Mouse (Mus musculus) limb, embryonic 15.5 days (tissue): ENCODE measurements around the gene Tnp2. TPM values are rescaled to one million over a fixed set of nuclear protein-coding genes. Genes with fewer than 3 reads are reported as not detected.
A peak's percentile ranks its signal among the peaks of the same experiment; 100 is the strongest.

Experiments used
- ATAC-seq: fragments of 200-750 bp; cut with Nextera tagmentation; 2 replicates; pipeline ENCODE4 v1.8.0; 2017; ENCODE audit warnings: low read depth, moderate TSS enrichment; ENCODE audit not compliant: insufficient number of reproducible peaks, low FRiP score, low TSS enrichment
- H3K27ac ChIP-seq: fragments of 300-500 bp; sonication (generic); 2 replicates; pipeline ENCODE4 v1.5.1; 2015; ENCODE audit warnings: moderate library complexity, mild to moderate bottlenecking, inconsistent platforms
- H3K27me3 ChIP-seq: fragments of 300-500 bp; sonication (generic); 2 replicates; pipeline ENCODE4 v1.6.1; 2015; ENCODE audit warnings: inconsistent platforms
- H3K36me3 ChIP-seq: fragments of 300-500 bp; sonication (generic); 2 replicates; pipeline ENCODE4 v1.6.1; 2015; ENCODE audit warnings: inconsistent platforms
- H3K4me1 ChIP-seq: fragments of 300-500 bp; sonication (generic); 2 replicates; pipeline ENCODE4 v1.6.1; 2015; ENCODE audit warnings: inconsistent platforms
- H3K4me2 ChIP-seq: fragments of 300-500 bp; sonication (generic); 2 replicates; pipeline ENCODE4 v1.6.1; 2015; ENCODE audit warnings: mild to moderate bottlenecking, inconsistent platforms
- H3K4me3 ChIP-seq: fragments of 300-500 bp; sonication (generic); 2 replicates; pipeline ENCODE4 v1.5.1; 2015; ENCODE audit warnings: mild to moderate bottlenecking, inconsistent platforms
- H3K9ac ChIP-seq: fragments of 300-500 bp; sonication (generic); 2 replicates; pipeline ENCODE4 v1.6.1; 2015; ENCODE audit warnings: inconsistent platforms
- H3K9me3 ChIP-seq: fragments of 300-500 bp; sonication (generic); 2 replicates; pipeline ENCODE4 v1.6.1; 2016; ENCODE audit warnings: inconsistent platforms
- WGBS: fragments of 180-500 bp; shearing (Covaris S2); methylation state at CpG from one replicate; pipeline ENCODE4 v1.1.7; 2015; 5-methylcytosine and 5-hydroxymethylcytosine counted together
- polyA plus RNA-seq: library from polyadenylated mRNA; unstranded; fragments of >200 nt; fragmentation: Nextera tagmentation; extraction: Ambion mirVana; gene quantifications from 2 replicates; pipeline ENCODE4 v1.2.1, GENCODE M21; 2015

The Tnp2 gene
- not detected in 2 replicates for polyA plus RNA-seq

DNA sequence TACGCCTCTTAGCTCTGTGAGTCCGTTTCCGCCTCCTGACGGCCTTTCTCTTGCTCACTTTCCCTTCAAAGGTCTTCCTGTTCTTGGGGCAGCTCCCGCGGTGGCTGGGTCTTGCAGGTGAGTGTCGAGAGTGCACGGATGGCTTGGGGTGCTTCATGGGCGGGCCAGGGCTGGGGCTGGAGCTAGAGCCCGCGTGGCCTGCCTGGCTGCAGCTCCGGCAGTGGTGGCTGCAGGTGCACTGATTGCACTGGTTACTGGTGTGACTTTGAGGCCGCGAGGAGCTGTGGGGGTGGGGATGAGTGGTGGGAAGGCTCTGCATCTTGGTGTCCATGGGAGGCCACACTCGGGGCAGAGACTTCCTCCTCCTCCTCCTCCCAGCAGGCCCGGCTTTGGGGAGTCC is at the start of gene Tnp2:
Tnp2 (minus strand) TSS at position 390 of the 400 bp plus-strand sequence.
- 49% methylated on average over 16 of the region's 16 CpGs for WGBS
- Histone ChIP-seq H3K27ac (peak within 1 kb of the TSS; percentile 100), H3K36me3 (no peaks in the 10 kb centered on the region), H3K9ac (no peak within 1 kb of the TSS), H3K9me3 (no peaks in the 10 kb centered on the region), H3K27me3 (no peaks in the 10 kb centered on the region), H3K4me1 (peaks cover 34% of the 10 kb centered on the region), H3K4me3 (no peak within 1 kb of the TSS), H3K4me2 (no peak within 1 kb of the TSS)
- no peak for ATAC-seq

DNA sequence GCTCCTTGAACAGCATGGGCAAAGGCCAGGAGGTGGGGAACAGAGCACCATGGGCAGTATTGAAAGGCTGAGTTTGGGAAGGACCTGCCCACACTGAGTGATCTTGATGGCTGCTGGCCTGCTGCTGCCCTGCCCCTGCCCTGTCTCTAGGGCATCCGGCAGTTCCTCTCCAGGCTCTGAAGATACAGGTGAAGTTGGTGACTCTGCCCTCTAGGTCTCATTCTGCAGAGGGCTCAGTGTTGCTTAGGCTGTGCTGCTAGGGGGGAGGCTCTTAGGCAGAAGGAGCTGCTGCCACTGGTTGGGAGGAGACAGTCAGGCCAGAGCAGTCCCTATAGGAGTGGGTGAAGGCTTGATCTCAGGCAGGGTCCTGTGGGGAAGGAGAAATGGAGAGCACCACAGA is 49.4 kb upstream of the Tnp2 start:
- no peaks in the 10 kb centered on the region for H3K36me3 ChIP-seq
- no peak for ATAC-seq
- H3K27ac ChIP-seq = peak overlapping the region; percentile 65; the same call in 1 of the 2 replicates
- no peaks in the 10 kb centered on the region for H3K27me3 ChIP-seq
- 95% methylated on average over 1 of the region's 1 CpGs for WGBS
- no peak overlapping the region for H3K4me3 ChIP-seq
- H3K9me3 ChIP-seq = no peaks in the 10 kb centered on the region
- H3K9ac ChIP-seq = no peak overlapping the region
- no peak overlapping the region for H3K4me2 ChIP-seq
- peaks cover 59% of the 10 kb centered on the region for H3K4me1 ChIP-seq

- no peak overlapping the region for H3K9ac ChIP-seq
- no peaks in the 10 kb centered on the region for H3K9me3 ChIP-seq
- no peaks in the 10 kb centered on the region for H3K27me3 ChIP-seq
- ATAC-seq = no peak
- WGBS = 88% methylated on average over 3 of the region's 3 CpGs
- peaks cover 52% of the 10 kb centered on the region for H3K4me1 ChIP-seq
- no peaks in the 10 kb centered on the region for H3K36me3 ChIP-seq
- no peak overlapping the region for H3K27ac ChIP-seq
- H3K4me2 ChIP-seq = no peak overlapping the region
- H3K4me3 ChIP-seq = no peak overlapping the region
Observed at GRCm38 (mm10) chr16:10837250-10837649, 48.8 kb upstream of the Tnp2 start.

GRCm38 (mm10) chr16:10836388-10836787 is 47.9 kb upstream of the Tnp2 start:
- no peak for ATAC-seq
- H3K27me3 ChIP-seq = no peaks in the 10 kb centered on the region
- H3K4me1 ChIP-seq = peaks cover 51% of the 10 kb centered on the region
- H3K4me2 ChIP-seq = no peak overlapping the region
- no peak overlapping the region for H3K27ac ChIP-seq
- H3K36me3 ChIP-seq = no peaks in the 10 kb centered on the region
- no peak overlapping the region for H3K9ac ChIP-seq
- 74% methylated on average over 3 of the region's 3 CpGs for WGBS
- H3K9me3 ChIP-seq = no peaks in the 10 kb centered on the region
- no peak overlapping the region for H3K4me3 ChIP-seq

- Histone ChIP-seq H3K27me3 (no peaks in the 10 kb centered on the region), H3K4me1 (peaks cover 47% of the 10 kb centered on the region), H3K4me3 (peak within 1 kb of the TSS; percentile 89), H3K9me3 (no peaks in the 10 kb centered on the region), H3K36me3 (no peaks in the 10 kb centered on the region), H3K4me2 (peak within 1 kb of the TSS; percentile 91), H3K9ac (peak within 1 kb of the TSS; percentile 71), H3K27ac (peak within 1 kb of the TSS; percentile 91)
- WGBS = 1% methylated on average over 63 of the region's 69 CpGs
- ATAC-seq = peak; percentile 86
Observed at GRCm38 (mm10) chr16:10834911-10835587, 46.6 kb upstream of the Tnp2 start, which contains the start of gene Rmi2. TSS of gene Rmi2 (plus strand) at chr16:10835059.

GRCm38 (mm10) chr16:10834542-10834910 is 46.1 kb upstream of the Tnp2 start:
- Histone ChIP-seq H3K27me3 (no peaks in the 10 kb centered on the region), H3K27ac (peak overlapping the region; percentile 91; the same call in 1 of the 2 replicates), H3K4me1 (peaks cover 43% of the 10 kb centered on the region), H3K4me3 (peak overlapping the region; percentile 89), H3K4me2 (peak overlapping the region; percentile 91), H3K9me3 (no peaks in the 10 kb centered on the region), H3K36me3 (no peaks in the 10 kb centered on the region), H3K9ac (no peak overlapping the region)
- no peak for ATAC-seq
- 5% methylated on average over 12 of the region's 12 CpGs for WGBS

DNA sequence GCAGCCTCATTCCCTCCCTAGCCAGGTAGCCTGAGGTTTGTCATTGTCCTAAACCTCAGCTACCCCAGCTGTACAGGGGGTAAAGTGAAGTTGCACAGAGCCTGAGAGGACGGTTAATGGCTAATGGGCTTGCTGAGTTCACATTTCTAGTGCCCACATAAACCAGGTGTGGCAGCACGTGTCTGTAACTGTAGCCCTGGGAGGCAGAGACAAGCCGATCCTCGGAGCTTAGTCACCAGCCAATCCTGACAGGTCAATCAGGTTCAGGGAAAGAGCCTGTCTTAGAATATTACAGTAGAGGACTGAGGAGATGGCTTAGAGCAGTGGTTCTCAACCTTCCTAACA is 40.0 kb upstream of the Tnp2 start:
- no peak for ATAC-seq
- peaks cover 8% of the 10 kb centered on the region for H3K4me1 ChIP-seq
- H3K36me3 ChIP-seq = no peaks in the 10 kb centered on the region

GRCm38 (mm10) chr16:10827766-10828460 is 39.5 kb upstream of the Tnp2 start:
- H3K4me3 ChIP-seq = no peak overlapping the region
- H3K4me1 ChIP-seq = peaks cover 8% of the 10 kb centered on the region
- H3K4me2 ChIP-seq = no peak overlapping the region
- no peaks in the 10 kb centered on the region for H3K27me3 ChIP-seq
- 78% methylated on average over 7 of the region's 7 CpGs for WGBS
- ATAC-seq = no peak
- H3K9ac ChIP-seq = no peak overlapping the region
- H3K36me3 ChIP-seq = no peaks in the 10 kb centered on the region
- no peaks in the 10 kb centered on the region for H3K9me3 ChIP-seq
- H3K27ac ChIP-seq = no peak overlapping the region

More for the DNA sequence above, 40.0 kb upstream of the Tnp2 start:
- H3K27me3 ChIP-seq = no peaks in the 10 kb centered on the region
- H3K9ac ChIP-seq = no peak overlapping the region
- no peaks in the 10 kb centered on the region for H3K9me3 ChIP-seq
- WGBS = 30% methylated on average over 4 of the region's 4 CpGs
- no peak overlapping the region for H3K4me2 ChIP-seq
- H3K4me3 ChIP-seq = no peak overlapping the region
- no peak overlapping the region for H3K27ac ChIP-seq

DNA sequence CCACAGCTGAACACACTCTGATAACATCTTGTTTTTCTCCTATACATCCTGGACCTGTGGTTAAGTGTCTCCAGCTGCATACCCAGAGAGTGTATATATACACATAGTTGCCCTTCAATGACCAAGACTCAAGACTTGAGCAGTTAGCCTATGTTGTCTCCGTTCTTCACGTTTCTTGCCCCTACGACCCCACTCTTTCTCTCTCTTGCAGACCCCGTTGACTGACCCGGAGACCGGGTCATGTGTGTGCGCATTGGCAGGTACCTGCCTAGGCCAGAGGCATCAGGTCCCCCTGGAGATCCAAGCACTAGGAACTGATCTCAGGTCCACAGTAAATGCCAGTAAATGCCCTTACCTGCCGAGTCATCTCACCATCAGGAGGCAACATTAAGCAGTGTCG is 38.8 kb upstream of the Tnp2 start:
- 93% methylated on average over 9 of the region's 9 CpGs for WGBS

GRCm38 (mm10) chr16:10825840-10826239 is 37.4 kb upstream of the Tnp2 start:
- ATAC-seq = no peak
- H3K4me2 ChIP-seq = no peak overlapping the region
- no peak overlapping the region for H3K9ac ChIP-seq
- no peaks in the 10 kb centered on the region for H3K27me3 ChIP-seq
- WGBS = 56% methylated on average over 4 of the region's 4 CpGs
- no peaks in the 10 kb centered on the region for H3K9me3 ChIP-seq
- no peak overlapping the region for H3K4me3 ChIP-seq
- no peaks in the 10 kb centered on the region for H3K36me3 ChIP-seq
- H3K4me1 ChIP-seq = peaks cover 15% of the 10 kb centered on the region
- H3K27ac ChIP-seq = no peak overlapping the region

More for the DNA sequence above, 38.8 kb upstream of the Tnp2 start:
- Histone ChIP-seq H3K27ac (no peak overlapping the region), H3K27me3 (no peaks in the 10 kb centered on the region), H3K9ac (no peak overlapping the region), H3K4me1 (peaks cover 8% of the 10 kb centered on the region), H3K4me3 (no peak overlapping the region), H3K9me3 (no peaks in the 10 kb centered on the region), H3K4me2 (no peak overlapping the region), H3K36me3 (no peaks in the 10 kb centered on the region)
- no peak for ATAC-seq

GRCm38 (mm10) chr16:10824536-10824935 is 36.1 kb upstream of the Tnp2 start:
- Histone ChIP-seq H3K27ac (no peak overlapping the region), H3K9ac (no peak overlapping the region), H3K27me3 (no peaks in the 10 kb centered on the region), H3K4me1 (peaks cover 15% of the 10 kb centered on the region), H3K9me3 (no peaks in the 10 kb centered on the region), H3K36me3 (no peaks in the 10 kb centered on the region), H3K4me2 (no peak overlapping the region), H3K4me3 (no peak overlapping the region)
- ATAC-seq = no peak
- 78% methylated on average over 1 of the region's 1 CpGs for WGBS

DNA sequence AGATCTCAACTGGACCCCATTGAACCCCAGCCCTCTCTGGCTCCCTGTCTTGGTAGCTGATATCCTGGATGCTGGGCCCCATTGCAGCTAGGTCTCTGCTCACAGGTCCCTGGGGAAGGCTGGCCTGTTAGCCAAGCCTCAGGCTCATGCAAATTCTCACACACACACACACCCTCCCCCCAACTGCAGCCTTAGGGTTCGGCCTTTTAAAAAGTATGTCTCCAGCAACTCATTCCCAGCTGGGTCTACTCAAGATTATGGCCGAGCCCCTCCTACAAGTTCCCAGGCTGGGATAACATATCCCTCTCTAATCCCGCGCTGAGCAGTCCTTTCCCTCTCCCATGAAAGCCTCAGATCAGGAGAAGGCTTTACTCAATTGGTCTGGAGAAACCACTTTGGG is 32.9 kb upstream of the Tnp2 start:
- Histone ChIP-seq H3K4me3 (no peak overlapping the region), H3K4me2 (no peak overlapping the region), H3K9ac (no peak overlapping the region), H3K27ac (no peak overlapping the region), H3K27me3 (no peaks in the 10 kb centered on the region), H3K36me3 (no peaks in the 10 kb centered on the region), H3K9me3 (no peaks in the 10 kb centered on the region), H3K4me1 (peaks cover 15% of the 10 kb centered on the region)
- 51% methylated on average over 4 of the region's 4 CpGs for WGBS
- no peak for ATAC-seq
